Mouse (Mus musculus) kidney, adult 2 months (tissue): ENCODE data around the gene Ccdc167.

Source experiments
- CTCF ChIP-seq: fragments of 200-500 bp; conservative IDR thresholded peaks from 2 replicates; pipeline ENCODE4 v1.5.1; 2011; ENCODE audit warnings: low read depth, mild to moderate bottlenecking, control low read depth, low read length, moderate library complexity, mixed read lengths; ENCODE audit not compliant: insufficient read depth, insufficient read length
- POLR2A ChIP-seq: fragments of 200-500 bp; IDR thresholded peaks from one replicate; pipeline ENCODE4 v1.6.1; 2011; ENCODE audit warnings: low read depth, low read length, control low read depth

DNA sequence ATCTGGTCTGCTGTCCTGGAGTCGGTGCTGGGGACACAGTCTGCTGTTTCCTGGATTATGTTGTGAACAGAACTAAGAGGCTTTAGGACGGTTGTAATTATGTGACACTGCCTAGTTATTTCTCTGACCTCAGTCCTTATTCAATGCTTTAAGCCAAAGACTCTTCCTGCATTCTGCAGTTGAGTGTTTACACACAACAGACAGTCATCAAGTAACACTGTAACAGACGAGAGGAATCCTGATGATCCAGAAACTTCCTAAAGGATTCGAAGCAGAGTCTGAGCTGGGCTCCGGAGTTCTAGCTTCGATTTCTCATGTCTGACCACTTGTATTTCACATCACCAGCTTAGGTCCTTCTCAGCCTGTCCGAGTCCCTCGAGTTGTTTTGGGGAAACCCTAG lies 38.3 kb downstream of the Ccdc167 start:
- TF ChIP-seq CTCF (no peak), POLR2A (no peak)
